Mouse (Mus musculus) inflammation-experienced regulatory T-cells, adult 16 weeks (primary cell): ENCODE measurements around the gene Hsh2d. TPM values are rescaled to one million over a fixed set of nuclear protein-coding genes. Genes with fewer than 3 reads are reported as not detected.

Source experiments
- polyA plus RNA-seq: library from polyadenylated mRNA; unstranded; fragments of 100-300 nt; shearing (Covaris generic); gene quantifications from one replicate; pipeline ENCODE4 v1.2.1, GENCODE M21; 2017

Gene Hsh2d
- 28.7 TPM for polyA plus RNA-seq

DNA sequence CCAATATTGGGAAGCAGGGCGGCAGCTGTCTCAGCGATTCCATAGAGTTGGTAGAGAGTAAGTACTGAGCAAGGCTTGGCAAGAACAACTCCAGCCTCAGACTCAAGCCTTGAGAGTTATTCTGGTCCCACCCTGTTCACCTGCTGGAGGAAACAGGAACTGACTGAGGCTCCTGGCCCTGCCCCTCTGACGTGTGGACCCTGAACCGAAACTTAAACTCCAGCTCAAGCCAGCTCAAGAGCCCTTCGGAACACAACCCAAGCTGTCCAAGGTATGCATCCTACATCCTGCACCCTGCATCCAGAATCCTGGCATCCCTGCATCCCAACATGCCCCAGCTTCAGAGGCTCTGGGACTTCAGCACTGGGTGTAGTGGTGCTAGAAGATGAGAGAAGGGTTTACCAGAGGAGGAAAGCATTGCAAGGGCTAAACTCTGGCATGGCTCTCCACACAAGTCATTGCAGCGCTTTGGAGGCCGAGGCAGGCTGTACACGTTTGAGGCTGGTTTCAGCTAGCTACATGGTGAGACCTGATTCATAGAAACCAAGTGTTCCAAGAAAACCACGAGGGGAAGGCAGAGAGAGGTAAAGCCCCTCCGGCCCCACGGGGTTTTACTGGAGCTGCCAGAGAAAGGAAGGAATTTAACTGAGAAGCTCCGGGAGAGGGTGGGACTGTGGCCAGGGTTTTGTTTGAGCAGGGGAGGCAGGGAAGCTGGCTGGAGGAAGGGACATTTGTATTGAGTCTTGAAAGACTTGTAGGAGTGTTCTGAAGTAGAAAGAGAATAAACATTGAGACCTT lies at the start of gene Hsh2d:
Hsh2d (plus strand) TSS at position 222 of the 798 bp plus-strand sequence.

GRCm38 (mm10) chr8:72160707-72161697 lies 28.4 kb upstream of the Hsh2d start, which contains the start of gene Rab8a:
Rab8a (plus strand) TSS chr8:72161200.

DNA sequence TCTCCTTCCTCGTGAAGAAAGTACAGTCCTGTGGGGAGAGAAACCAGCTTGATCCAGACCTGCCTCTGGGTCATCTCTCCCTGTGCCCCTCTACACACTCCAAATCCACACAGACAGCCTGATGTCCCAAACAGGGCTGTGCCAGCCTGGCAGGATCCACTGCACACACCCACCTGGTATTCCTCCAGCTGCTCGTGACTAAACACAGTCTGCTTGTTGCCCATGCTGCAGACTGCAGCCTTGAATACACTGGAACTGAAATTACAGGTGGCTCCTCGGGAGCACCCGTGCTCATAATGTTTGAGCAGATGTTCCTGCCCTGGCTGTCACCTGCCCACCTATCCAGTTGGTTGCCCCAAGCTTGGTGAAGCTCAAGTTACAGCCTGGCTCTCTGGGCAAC lies 23.3 kb downstream of the Hsh2d start, which contains the start of gene Cib3:
Cib3 (minus strand) TSS at position 87 of the 400 bp plus-strand sequence.

DNA sequence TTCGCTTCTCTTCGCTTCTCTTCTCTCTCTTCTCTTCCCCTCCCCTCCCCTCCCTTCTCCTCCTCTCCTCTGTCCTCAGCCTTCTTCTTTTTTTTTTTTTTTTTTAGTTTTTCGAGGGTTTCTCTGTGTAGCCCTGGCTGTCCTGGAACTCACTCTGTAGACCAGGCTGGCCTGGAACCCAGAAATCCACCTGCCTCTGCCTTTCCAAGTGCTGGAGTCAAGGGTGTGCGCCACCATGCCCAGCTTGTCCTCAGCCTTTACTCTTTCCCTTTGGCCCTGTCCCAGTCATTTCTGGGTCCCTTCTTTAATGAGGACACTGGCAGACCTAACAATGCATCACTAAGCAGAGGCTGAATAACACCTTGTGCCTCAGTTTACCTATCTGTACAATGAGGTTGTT lies 24.1 kb downstream of the Hsh2d start, which contains the start of gene Gm11034:
Gm11034 (minus strand) TSS at position 101 of the 400 bp plus-strand sequence.

GRCm38 (mm10) chr8:72219541-72220363 lies 30.3 kb downstream of the Hsh2d start, which contains the start of gene Fam32a:
Fam32a (plus strand) TSS chr8:72219730.

GRCm38 (mm10) chr8:72239499-72240402 lies 50.3 kb downstream of the Hsh2d start, which contains the start of gene Ap1m1:
Ap1m1 (plus strand) TSS chr8:72240018.

Other genes with a start within 250 kb of the Hsh2d start
- 30.8 TPM for gene Zfp961, start 238.6 kb upstream of the Hsh2d start, polyA plus RNA-seq
- 1.6 TPM for gene Cyp4f18, start 180.0 kb upstream of the Hsh2d start, polyA plus RNA-seq
- 0.18 TPM for gene Olfr372, start 148.4 kb upstream of the Hsh2d start, polyA plus RNA-seq
- gene Olfr373, start 106.5 kb upstream of the Hsh2d start, polyA plus RNA-seq, result 0.44 TPM
- gene Olfr374, start 82.6 kb upstream of the Hsh2d start, polyA plus RNA-seq, result not detected
- 307 TPM for gene Tpm4, start 54.7 kb upstream of the Hsh2d start, polyA plus RNA-seq
- gene Rab8a, start 28.4 kb upstream of the Hsh2d start, polyA plus RNA-seq, result 214 TPM
- 0.18 TPM for gene Cib3, start 23.2 kb downstream of the Hsh2d start, polyA plus RNA-seq
- gene Gm11034, start 24.0 kb downstream of the Hsh2d start, polyA plus RNA-seq, result not detected
- 138 TPM for gene Fam32a, start 30.1 kb downstream of the Hsh2d start, polyA plus RNA-seq
- gene Ap1m1, start 50.4 kb downstream of the Hsh2d start, polyA plus RNA-seq, result 193 TPM
- gene Gm10282, start 115.6 kb downstream of the Hsh2d start, polyA plus RNA-seq, result 3.1 TPM
- gene Klf2, start 129.4 kb downstream of the Hsh2d start, polyA plus RNA-seq, result 12.4 TPM
- 50.0 TPM for gene Eps15l1, start 231.8 kb downstream of the Hsh2d start, polyA plus RNA-seq